Mouse (Mus musculus): Measurements from ENCODE around the gene Irf6.

- TF ChIP-seq POLR2AphosphoS5 (IDR thresholded peaks at IDR 0.05; ENCODE audit: borderline replicate concordance, low read depth, low read length) (no peak), CTCF (IDR thresholded peaks at IDR 0.05 in 2 of 3, conservative IDR thresholded peaks at IDR 0.05 in 1 of 3; ENCODE audit: control insufficient read depth in 1 of 3, insufficient read depth in 1 of 3, low read depth in 2 of 3, low read length in 3 of 3, poor library complexity in 1 of 3, severe bottlenecking in 1 of 3) (no peak), ELF1 (IDR thresholded peaks at IDR 0.05; ENCODE audit: low read depth, low read length) (no peak), EP300 (IDR thresholded peaks at IDR 0.05; ENCODE audit: low read depth in 1 of 2, low read length in 2 of 2) (no peak), UBTF (IDR thresholded peaks at IDR 0.05; ENCODE audit: borderline replicate concordance, insufficient read depth, low read depth, low read length) (no peak), NRF1 (IDR thresholded peaks at IDR 0.05; ENCODE audit: insufficient read depth, low read depth, low read length, poor library complexity, severe bottlenecking) (no peak), ZKSCAN1 (IDR thresholded peaks at IDR 0.05; ENCODE audit: low read depth, low read length) (no peak), ZC3H11A (IDR thresholded peaks at IDR 0.05; ENCODE audit: low read depth, low read length) (no peak), POLR2A (IDR thresholded peaks at IDR 0.05; ENCODE audit: control insufficient read depth in 1 of 2, insufficient read depth in 1 of 2, low read depth in 1 of 2, low read length in 2 of 2, poor library complexity in 1 of 2) (no peak), SIN3A (IDR thresholded peaks at IDR 0.05; ENCODE audit: low read length) (no peak), USF2 (IDR thresholded peaks at IDR 0.05; ENCODE audit: borderline replicate concordance in 1 of 2, insufficient read depth in 1 of 2, low read depth in 1 of 2, low read length in 2 of 2) (no peak), MAX (IDR thresholded peaks at IDR 0.05; ENCODE audit: low read length) (no peak)
Measured at GRCm38 (mm10) chr1:193203821-193204220, 50.9 kb downstream of the Irf6 start.
